Mouse (Mus musculus): ENCODE measurements at regions not wholly inside any gene's neighbourhood (a gene's known extent, or its start where the extent isn't known, plus 50 kb on each side); places are given as distances from the start of the nearest gene placed in this dataset.

DNA sequence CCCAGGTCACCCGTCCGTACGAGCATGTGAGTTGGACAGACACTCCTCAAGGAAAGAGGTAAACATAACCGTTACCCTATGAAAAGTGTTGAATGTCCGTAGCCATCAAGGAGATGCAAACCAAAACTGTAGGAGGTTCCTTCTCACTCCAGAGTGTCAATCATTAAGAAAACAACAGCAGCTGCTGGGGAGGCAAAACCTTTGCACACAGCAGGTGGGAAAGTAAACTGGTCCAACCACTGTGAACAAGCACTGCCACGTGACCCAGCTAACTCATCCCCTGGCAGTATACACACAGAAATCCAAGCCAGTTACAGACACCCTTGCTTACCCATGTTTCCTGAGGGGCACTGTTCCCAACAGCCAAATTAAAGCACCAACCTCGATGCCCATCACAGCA, 54.7 kb upstream of the Irx5 start:
- in situ Hi-C loops (cut with MboI, MseI): no loop called here

DNA sequence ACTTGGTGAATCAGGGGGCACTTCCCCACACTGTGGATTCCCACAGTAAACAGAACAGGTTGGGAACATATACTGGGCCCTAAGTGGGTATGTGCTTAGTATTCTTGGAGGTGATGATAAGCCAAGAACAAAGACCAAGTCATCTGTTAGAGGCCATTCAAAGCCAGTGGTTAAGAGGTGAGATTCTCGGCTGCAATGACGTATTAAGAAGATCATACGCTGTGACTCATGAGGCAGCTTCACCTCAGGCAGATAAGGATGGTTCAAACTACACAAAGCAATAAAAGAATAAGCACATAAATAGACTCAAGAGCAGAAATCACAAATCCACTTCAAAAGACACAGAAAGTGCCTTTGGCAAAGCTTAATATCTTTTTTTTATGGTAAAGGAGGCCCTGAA, 56.4 kb upstream of the Irx5 start:
- in situ Hi-C loops (cut with MboI, MseI): no loop called here

DNA sequence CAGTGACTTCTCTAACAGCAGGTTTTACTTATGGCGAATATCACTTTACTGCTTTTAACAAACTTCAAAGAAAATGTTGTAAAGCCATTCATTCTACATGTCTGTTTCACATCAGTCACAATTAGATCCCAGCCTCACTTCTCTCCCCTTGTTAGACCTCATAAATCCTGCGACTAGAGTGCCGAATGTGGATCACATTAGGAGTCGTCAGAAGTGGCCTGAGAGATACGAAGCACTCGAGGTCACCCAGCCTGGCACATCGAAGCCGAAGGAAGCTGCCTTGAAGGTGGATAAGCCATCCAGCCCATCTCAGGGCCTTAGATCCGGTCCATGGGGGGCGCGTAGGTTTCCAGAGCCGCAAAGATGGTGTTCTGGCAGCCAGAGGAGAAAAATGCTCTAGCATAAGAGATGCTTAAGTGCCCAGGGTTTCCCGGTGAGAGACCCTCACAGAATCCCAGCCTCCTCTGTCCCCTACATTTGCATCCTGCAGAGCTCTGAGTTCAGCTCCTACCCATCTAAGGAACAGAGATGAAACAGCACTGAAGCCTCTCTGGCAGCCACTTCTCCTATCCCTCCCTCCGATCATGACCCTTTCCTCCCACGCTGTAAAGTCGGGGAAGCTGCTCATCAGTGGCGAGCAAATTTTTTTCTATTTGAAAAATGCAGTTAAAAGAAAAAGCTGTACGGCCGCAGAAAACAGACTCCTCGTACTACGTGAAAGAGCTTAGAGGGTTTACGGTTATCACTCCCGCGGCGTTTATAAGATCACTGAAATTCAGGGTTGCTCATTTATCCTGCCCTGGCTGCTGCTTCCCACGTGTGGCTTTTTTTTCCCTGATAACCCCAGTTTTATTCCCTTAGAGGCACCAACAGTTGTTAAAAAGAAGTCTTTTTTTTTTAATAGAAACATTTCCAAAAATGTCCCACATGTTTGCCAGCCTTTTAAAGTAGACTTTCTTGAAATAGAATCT, 70.3 kb upstream of the Irx5 start:
- in situ Hi-C loops (cut with MboI, MseI): no loop called here

DNA sequence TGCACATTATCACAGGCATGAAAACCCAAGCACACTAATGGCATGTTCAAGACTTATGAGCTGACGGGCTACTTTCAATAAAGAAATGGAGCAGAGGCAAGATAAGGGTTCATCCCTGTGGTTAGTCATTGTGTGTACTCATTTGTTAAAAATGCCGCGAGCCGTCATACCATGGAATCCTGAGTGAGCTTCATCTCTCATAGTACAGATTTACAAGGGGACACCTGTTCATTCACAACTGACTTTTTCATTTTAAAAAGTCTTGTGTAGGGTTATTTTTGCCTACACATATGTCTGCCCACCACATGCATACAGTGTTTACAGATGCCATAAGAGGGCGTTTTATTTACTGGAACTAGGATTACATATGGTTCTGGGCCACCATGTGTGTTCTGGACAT, 81.7 kb upstream of the Irx5 start:
- in situ Hi-C loops (cut with MboI, MseI): no loop called here

DNA sequence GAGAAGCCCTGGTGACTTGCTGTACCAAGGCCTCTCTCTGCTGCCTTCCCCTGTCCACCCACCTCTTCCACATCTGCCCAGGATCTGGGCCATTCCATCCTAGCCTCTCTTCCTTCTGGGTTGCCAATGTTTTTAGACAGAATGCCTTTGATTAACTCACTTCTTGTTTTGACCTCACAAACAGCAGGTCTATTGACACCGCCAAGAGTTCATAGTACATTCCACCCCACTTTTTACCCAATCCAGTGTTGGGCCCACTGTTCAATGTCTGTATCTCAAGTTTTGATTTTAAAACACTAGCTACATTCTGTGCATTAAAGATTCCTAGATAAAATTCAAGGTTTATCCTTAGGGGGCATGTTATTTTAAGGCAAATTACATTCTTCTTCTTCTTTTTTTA, 84.7 kb upstream of the Irx5 start:
- in situ Hi-C loops (cut with MboI, MseI): no loop called here

DNA sequence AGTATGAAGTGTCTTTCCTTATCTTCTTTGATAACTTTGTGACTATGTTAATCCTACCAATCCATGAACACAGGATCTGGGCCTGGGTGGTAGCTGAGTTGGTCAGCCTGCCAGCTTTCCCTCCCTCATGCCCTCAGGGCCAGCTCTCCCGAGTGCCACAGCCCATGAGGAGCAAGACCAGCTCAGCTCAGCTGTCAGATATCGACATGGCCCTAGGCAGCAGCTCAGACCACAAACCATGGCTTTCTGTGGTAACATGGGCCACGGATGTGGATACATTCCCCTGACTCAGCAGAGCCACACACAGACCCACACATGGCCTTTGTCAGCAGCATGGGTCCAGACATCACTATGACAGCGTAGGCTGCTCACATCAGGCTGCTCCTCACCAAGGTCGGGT, 85.4 kb upstream of the Irx5 start:
- in situ Hi-C loops (cut with MboI, MseI): no loop called here

DNA sequence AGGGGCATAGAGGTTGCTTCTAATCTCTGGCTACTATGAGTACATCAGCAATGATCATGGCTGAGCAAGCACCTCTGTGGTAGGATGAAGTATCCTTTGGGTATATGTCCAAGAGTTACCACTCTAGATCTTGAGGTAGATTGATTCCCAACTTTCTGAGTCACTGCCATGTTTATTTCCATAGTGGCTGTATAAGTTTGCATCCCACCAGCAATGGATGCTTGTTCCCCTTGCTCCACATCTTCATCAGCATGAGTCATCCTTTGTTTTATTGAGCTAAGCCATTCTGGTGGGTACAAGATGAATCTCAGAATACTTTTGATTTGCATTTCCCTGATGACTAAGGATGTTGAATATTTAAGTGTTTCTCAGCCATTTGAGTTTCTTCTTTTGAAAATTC, 86.8 kb upstream of the Irx5 start:
- in situ Hi-C loops (cut with MboI, MseI): no loop called here

DNA sequence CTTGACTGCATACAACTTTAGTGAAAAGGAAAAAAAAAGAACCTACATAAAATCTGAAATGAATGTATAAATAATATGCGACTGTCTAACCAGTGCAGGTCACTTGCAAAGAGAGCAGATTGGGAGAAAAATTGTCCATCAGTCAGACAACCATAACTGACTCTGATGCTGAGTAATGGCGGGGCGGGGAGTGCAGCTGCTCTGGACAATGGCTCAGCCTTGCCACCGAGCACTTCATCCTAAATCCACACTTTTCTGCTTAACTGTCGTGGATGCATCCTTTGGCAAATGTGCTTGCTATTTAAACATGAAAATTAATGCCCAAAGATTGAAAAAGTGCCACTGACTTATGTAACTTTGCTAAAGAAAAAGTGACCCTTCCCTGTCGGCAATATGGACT, 90.0 kb upstream of the Irx5 start:
- in situ Hi-C loops (cut with MboI, MseI): no loop called here

DNA sequence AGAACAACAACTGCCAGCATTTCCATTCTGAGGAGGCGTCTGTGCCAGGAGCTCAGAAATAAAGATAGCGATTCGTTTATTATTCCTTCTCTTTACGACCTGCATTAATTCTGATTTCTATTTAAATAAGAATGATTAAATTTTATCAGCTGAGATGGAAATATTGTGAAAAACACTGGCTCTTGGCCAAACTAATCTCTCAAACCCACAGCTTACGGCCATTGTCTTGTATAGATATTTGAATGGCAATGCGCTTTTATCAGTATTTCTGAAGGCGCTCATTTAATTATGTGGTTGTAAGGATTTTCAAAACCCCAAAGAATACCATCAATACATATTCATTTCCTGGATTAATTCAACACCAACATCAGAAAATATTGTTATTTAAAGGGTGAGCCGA, 97.4 kb upstream of the Irx5 start:
- in situ Hi-C loops (cut with MboI, MseI): no loop called here

DNA sequence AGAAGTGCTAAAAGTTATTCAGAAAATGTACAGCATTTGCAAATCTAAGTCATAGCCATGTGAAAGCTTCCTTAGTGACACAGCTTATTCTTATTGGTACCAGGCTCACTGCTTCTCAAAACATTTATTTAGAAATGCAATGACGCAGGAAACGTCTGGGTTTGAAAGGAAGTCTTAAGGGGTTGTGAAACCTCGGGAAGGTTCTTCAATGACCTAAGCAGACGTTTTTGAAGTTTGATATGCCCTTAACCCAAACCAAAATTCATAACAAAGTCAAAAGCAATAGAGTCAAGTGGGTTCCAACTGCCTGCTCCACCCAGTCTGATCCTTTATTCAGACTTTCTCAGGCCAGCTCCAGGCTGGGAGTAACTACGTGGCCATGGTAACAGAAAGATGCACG, 99.2 kb upstream of the Irx5 start:
- in situ Hi-C loops (cut with MboI, MseI): no loop called here

DNA sequence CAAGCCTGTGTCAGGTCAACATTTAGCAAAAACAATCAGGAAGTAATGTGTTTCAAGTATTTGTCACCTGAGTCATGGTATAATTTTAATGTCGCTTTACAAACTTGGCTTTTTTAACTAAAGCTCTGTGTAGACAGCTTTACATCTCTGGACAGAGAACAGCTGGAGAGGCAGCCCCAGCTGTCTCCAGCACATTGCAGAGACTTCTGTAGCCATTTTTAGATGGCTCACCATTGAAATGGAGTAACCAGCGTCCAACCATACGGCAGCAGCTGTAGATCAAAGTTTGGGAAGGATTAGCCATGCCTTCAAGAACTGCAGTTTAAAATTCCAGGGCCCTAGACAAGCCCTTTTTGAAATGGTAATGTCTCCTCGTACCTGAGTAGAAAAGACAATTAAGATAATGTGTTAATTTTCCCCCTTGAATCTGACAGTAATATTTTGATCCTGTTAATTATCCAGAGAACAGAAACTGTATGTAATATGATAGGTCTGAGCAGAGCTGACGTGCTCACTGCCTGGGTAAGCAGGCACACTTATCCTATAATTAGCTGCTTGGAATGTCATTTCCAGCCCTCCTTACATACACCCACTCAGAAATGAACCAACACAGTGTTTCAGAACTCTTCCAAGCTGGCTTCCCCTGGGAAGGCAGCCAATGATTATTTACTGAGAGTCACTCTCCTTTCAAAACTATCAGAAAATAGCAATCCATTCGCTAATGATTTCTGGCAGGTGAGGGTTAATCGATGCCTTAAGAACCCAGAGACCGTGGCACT, 104.6 kb upstream of the Irx5 start:
- in situ Hi-C loops (cut with MboI, MseI): no loop called here

DNA sequence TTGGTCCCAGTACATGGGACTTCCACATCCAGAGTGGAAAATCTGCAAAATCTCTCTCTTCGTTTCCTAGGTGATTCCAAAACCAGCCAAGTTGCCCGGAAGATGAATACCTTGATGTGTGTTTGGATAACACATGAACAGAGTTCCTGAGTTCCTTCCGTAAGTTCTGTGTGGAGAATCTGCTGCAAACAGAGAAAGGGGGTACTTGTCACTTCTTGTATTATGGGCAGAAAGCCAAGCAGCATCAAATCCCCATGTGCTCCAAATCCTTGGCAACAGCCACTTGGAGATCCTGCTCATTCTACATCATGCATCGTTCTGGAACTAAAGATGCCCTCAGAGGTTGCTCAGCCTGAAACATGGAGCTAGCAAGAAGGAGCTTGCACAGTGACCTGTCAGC, 111.1 kb upstream of the Irx5 start:
- in situ Hi-C loops (cut with MboI, MseI): no loop called here

DNA sequence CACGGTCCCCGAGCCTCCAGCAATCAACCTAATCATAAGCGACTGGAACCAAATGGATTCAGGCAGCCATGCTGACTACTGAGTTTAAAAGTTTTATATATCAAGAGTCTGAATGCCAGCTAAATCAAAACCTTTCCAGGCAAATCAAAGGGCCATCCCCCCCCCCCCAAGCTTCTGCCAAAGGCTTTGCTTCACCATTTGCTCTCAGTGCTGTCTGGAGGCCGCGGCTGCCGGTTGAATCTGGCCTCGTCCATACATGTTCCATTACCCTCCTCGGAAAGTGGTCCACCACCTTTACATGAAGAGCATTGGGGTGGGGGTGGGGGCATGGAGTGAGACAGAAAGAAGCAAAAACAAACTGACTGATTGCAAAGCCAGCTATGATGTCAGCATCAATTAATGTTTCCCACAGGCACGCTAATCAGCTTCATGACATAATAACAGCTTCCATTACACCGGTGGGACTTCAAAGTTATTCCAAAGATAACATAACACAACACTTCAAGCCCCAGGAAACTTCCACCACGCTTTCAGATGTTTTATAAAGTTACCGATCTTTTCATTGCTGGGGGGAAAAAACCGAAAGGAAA, 116.6 kb upstream of the Irx5 start:
- in situ Hi-C loops (cut with MboI, MseI): no loop called here

DNA sequence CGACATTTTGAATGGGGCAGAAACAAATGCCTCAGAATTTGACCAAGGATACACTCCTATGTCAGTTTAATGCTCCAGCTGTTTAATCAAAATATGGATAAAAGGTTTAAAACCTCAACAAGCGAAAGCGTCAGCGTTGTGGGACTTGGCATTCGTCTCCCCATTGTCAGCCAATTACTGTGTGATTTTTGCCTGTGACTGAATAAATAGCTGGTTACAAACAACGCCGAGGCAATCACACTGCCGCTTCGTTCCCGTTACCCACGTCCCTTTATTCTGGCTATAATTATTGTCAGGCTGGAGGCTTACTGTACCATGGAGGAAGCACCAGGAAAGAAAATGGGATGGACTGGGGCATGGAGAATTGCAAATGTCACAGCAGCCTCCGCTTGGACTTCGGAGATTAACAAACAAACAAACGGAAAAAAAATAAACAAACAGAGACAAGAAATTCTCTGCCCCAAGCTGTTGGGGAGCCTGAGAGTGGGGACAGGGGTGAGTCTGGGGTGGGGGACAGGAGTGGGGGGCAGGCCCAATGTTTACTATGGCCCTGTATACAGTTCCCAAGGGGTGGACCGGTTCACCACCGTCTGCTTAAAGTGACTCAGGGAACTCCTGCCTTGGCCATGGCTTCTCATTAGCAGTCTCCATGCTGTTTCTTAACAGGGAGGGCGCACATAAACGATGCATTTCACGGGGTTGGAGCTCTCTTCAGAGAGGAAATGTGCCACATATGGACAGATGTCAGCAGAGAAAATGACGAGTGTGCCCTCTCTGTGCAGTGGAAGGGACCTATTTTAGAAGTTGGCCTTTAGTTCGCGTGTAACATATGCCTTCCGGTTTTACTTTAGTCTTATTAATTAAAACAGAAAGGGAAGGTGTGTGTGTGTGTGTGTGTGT, 125.8 kb upstream of the Irx5 start:
- in situ Hi-C loops (cut with MboI, MseI): no loop called here

DNA sequence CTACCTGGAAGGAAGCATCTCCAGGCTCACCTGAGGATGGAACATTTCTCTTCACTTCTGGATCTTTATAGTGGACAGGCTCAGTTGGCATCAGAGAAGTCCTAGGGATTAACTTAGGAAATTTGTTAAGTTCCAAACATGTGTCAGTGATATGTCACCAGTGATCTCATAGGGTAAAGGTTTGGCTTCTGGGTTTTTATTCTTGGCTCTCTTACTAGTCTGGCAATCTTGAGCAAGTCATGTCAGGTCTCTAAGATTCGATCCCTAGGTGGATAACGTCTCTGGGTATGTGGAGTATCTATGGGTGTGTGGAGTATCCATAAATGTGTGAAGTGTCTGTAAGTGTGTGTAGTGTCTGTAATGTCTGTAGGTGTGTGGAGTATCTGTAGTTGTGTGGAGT, 127.9 kb upstream of the Irx5 start:
- in situ Hi-C loops (cut with MboI, MseI): no loop called here

DNA sequence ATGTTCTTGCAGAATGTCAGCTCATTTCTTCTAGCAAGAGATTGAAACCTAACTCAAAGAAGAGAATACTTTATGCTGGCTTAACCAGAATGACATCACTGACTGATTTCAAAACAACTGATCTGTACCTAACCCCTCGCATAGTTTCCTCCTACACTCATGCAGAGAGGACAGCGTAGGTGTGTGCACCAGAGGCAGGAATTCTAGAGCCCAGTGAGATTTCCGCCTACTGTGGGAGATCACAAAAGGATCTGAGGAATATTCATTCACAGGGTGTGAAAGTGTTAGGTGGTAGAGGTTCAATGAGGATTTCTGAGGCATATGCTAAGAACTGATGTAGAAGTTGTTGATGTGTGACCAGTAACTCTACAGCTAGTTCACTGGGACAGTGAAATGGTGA, 132.5 kb upstream of the Irx5 start:
- in situ Hi-C loops (cut with MboI, MseI): no loop called here

DNA sequence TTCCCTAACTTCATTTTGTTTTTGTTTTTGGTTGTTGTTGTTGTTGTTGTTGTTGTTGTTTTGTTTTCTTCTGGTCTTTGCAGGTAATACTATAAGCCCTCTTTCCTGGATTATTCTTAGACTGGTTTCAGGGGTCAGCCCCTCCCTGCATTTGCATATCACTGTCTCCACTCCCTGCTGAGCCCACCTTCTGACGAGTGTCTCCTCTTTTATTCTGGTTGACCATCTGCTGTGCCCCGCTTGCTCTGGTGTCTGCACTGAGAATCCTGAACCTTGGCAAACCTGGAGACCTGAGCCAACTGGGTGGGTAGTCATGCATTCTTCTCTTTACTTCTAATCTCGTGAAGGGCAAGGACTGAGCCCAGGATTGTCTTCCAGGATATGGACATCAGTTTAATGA, 134.4 kb upstream of the Irx5 start:
- in situ Hi-C loops (cut with MboI, MseI): no loop called here

DNA sequence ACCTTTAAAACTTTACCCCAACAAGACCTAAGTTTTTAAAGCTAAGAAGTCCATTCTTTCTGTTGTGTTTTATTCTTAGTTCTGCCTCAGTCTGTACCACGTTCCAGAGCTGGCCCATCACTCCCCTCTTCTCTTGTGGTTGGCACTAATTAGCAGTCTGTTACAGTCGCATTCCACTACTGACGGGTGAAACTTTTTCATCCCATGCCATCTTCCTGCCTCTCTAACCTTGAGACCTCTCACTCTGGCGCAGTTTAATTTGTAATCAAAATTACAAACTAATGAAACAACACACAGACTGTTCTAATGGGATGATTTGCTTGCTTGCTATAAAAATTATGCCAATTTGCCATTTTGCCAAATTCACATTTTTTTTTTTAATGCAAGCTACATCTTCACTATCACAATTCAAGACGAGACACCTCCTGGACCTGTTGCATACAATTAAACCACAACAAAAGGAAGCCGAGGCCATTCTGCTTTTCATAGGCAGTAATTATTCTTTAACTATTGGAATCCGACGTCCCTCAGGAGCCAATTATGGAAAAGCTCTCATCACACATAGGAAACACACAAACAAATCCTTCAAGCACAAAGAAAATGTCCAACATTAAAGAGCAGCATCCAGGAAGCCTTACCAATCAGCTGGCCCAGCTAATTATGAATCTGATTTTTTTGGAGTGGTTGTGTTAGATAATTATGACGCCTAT, 138.1 kb upstream of the Irx5 start:
- in situ Hi-C loops (cut with MboI, MseI): no loop called here

DNA sequence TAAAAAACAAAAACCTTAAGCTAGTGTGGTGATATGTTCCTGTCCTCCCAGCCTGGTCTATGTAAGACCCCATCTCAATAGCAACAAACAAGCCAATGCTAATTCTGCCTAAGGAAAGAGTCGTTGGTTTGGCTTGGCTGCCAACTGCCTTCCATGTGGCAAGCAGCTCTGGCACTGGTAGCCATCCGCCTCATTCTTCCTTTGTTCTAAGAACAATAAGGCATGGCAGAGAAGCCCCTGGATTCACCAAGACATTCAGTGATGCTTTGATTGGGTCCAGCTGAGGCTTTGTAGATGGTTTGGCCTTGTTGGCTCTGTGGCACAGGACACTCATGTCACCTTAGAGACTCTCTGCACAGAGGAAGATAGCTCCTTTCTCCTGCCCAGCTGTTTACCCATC, 139.9 kb upstream of the Irx5 start:
- in situ Hi-C loops (cut with MboI, MseI): no loop called here

DNA sequence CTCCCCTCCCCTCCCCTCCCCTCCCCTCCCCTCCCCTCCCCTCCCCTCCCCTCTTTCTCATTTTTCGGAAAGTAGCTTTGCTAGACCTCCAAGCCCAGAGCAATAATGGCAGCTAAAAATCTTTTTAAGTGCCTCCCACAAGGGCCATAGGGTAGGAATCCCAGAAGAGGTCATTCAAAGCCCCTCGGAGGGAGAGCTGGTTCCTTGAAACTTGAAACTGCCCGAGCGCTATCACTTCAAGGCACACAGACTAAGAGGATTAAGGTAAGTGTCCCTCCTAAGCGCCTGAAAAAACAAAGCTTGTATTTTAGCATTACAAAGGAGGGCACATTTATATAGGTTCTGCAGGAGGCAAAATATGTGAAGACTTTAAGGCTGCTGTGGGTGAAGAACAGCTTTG, 141.2 kb upstream of the Irx5 start:
- in situ Hi-C loops (cut with MboI, MseI): no loop called here

Measured in T-helper 2 cell (primary cell).